ENCODE assay signal across 22 mouse cellular contexts in the genomic region with DNA sequence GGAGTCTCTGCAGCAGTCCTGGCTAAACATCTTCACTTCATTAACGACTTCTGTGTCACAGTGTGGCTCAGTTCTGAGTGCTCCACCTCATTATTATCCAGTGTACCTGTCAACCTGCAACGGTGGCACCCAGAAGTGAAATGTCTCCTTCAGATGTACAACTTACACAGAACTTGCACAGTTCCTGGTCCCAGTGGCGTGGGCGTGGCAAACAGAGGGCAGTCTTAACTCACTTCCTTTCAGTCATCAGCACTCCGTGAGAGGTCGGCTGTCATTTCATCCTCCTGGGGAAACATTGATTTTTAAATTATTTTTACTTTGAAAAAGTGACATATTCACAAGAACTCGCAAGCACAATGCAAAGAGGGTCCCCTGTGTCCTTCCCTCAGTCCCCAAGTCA.
A peak's percentile ranks its signal among the peaks of the same experiment; 100 is the strongest.
DNase-seq lines count a peak whose midpoint lies in the region; ATAC-seq lines count a peak whose summit lies in the region.
"Had no signal": no experiment of that assay in that cellular context is flagged by ENCODE, and none has a peak within 500 bp of the region (broad histone marks: within the 10 kb centered on the region; RNA-seq: fewer than 3 reads in every experiment).

No protein-coding gene starts in this region.

- H3K4me1 ChIP-seq in forebrain, embryonic 11.5 days (replicated peaks; ENCODE audit: control insufficient read depth, insufficient read depth, low read length) = no peaks in the 10 kb centered on the region
- H3K4me1 ChIP-seq in forebrain, embryonic 14.5 days (ENCODE audit: control insufficient read depth, insufficient read depth, low read length) = no peaks in the 10 kb centered on the region
- H3K4me1 ChIP-seq: heart, embryonic 15.5 days; intestine, embryonic 15.5 days had no signal

- no peak overlapping the region for H3K9ac ChIP-seq in forebrain, embryonic 11.5 days (ENCODE audit: low read length)
- H3K9ac ChIP-seq in forebrain, embryonic 14.5 days (ENCODE audit: low read length) = no peak overlapping the region
- H3K9ac ChIP-seq: heart, embryonic 15.5 days; hindbrain, embryonic 14.5 days; intestine, embryonic 15.5 days had no signal

- no peak for ATAC-seq in forebrain, embryonic 11.5 days (replicated peaks; ENCODE audit: low FRiP score)
- no peak for ATAC-seq in forebrain, embryonic 14.5 days
- ATAC-seq in megakaryocyte progenitor cell, adult 5-6 weeks (replicated peaks; ENCODE audit: poor library complexity) = peak; percentile 43
- ATAC-seq in erythroblast, adult 5-6 weeks (replicated peaks; ENCODE audit: low FRiP score, poor library complexity, severe bottlenecking) = no peak
- ATAC-seq: activated CD4-positive, CD25-positive, alpha-beta regulatory T cell, adult 4 months; forebrain, embryonic 16.5 days; intestine, embryonic 15.5 days; midbrain, embryonic 16.5 days had no signal

- no peaks in the 10 kb centered on the region for H3K9me3 ChIP-seq in forebrain, embryonic 11.5 days (ENCODE audit: control insufficient read depth, low read length)
- H3K9me3 ChIP-seq in forebrain, embryonic 14.5 days (replicated peaks; ENCODE audit: control insufficient read depth, low read length) = no peaks in the 10 kb centered on the region
- H3K9me3 ChIP-seq: heart, embryonic 15.5 days; intestine, embryonic 15.5 days had no signal

- H3K36me3 ChIP-seq in forebrain, embryonic 11.5 days (ENCODE audit: control insufficient read depth, insufficient read depth, low read length) = no peaks in the 10 kb centered on the region
- H3K36me3 ChIP-seq in forebrain, embryonic 14.5 days (ENCODE audit: control insufficient read depth, insufficient read depth, low read length) = no peaks in the 10 kb centered on the region
- H3K36me3 ChIP-seq: heart, embryonic 15.5 days; intestine, embryonic 15.5 days had no signal

- no peaks in the 10 kb centered on the region for H3K27me3 ChIP-seq in forebrain, embryonic 11.5 days (ENCODE audit: control insufficient read depth, insufficient read depth, low read length)
- H3K27me3 ChIP-seq in forebrain, embryonic 14.5 days (replicated peaks; ENCODE audit: control insufficient read depth, insufficient read depth, low read length) = no peaks in the 10 kb centered on the region
- H3K27me3 ChIP-seq: heart, embryonic 15.5 days; intestine, embryonic 15.5 days had no signal

- whole genome bisulfite sequencing in forebrain, embryonic 11.5 days = 86% methylated on average over 7 of the region's 7 CpGs
- WGBS in forebrain, embryonic 14.5 days = 85% methylated on average over 7 of the region's 7 CpGs

- no peak overlapping the region for H3K4me2 ChIP-seq in forebrain, embryonic 11.5 days (ENCODE audit: low read depth, low read length, severe bottlenecking)
- no peak overlapping the region for H3K4me2 ChIP-seq in forebrain, embryonic 14.5 days (ENCODE audit: low read length)
- H3K4me2 ChIP-seq: heart, embryonic 15.5 days; hindbrain, embryonic 14.5 days; intestine, embryonic 15.5 days had no signal

- DNase-seq in forebrain, embryonic 11.5 days (ENCODE audit: low spot score) = peak; percentile 28
- DNase-seq in forebrain, embryonic 14.5 days (ENCODE audit: low spot score) = no peak
- DNase-seq in thymus, postnatal 4 days = peak; percentile 10
- DNase-seq in thymus, postnatal 14 days = no peak
- DNase-seq in ovary, adult 18-20 months (ENCODE audit: low spot score) = no peak
- DNase-seq: adrenal gland, postnatal 10 days; cerebellum, adult 2 months; cerebellum, postnatal 36 days; gastrocnemius, postnatal 14 days; heart, postnatal 36 days; kidney, adult 8-10 months; kidney, postnatal 10 days; lung, adult 18-20 months; lung, postnatal 10 days had no signal

- no peak overlapping the region for H3K27ac ChIP-seq in forebrain, embryonic 11.5 days (ENCODE audit: low read depth, low read length)
- no peak overlapping the region for H3K27ac ChIP-seq in forebrain, embryonic 14.5 days (ENCODE audit: low read depth, low read length)
- H3K27ac ChIP-seq: heart, embryonic 15.5 days; hindbrain, embryonic 14.5 days; intestine, embryonic 15.5 days had no signal

- no peak overlapping the region for H3K4me3 ChIP-seq in forebrain, embryonic 11.5 days (ENCODE audit: low read depth, low read length)
- H3K4me3 ChIP-seq in forebrain, embryonic 14.5 days (ENCODE audit: low read depth, low read length) = no peak overlapping the region
- H3K4me3 ChIP-seq: heart, embryonic 15.5 days; intestine, embryonic 15.5 days had no signal

Comparison
In these comparisons a context has a peak if more than half of its experiments do, and no peak if none do; other contexts are left out.
1. DNase-seq: peak in forebrain, embryonic 11.5 days (single experiment) and thymus, postnatal 4 days (single experiment); none in forebrain, embryonic 14.5 days (single experiment), thymus, postnatal 14 days (single experiment) and ovary, adult 18-20 months (single experiment).